Mouse (Mus musculus): ENCODE data around the gene Topbp1.
"Not testable (repeated sequence)": the region's sequence is repeated elsewhere in the genome, so short reads cannot be mapped to it uniquely, and the experiment has no call there.

The Topbp1 gene

DNA sequence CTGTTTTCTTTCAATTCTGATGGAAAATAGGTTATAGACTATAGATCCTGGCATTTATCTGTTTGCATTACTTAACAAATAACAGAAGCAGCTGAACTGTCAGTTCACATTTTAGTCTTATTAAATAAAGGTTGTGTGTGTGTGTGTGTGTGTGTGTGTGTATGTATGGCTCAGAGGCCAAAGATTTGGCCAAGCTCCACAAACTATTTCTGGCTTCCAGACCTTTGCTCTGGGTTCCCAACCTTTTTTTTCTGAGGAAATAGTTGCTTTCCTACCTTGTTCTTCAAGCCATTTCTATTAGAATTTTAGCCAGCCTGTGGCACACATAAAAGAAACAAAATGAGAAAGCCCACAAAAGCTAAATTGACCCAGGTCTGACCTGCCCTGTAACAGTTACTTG lies 43.8 kb downstream of the Topbp1 start:
- DNase-seq (ENCODE audit: low spot score) = no peak

DNA sequence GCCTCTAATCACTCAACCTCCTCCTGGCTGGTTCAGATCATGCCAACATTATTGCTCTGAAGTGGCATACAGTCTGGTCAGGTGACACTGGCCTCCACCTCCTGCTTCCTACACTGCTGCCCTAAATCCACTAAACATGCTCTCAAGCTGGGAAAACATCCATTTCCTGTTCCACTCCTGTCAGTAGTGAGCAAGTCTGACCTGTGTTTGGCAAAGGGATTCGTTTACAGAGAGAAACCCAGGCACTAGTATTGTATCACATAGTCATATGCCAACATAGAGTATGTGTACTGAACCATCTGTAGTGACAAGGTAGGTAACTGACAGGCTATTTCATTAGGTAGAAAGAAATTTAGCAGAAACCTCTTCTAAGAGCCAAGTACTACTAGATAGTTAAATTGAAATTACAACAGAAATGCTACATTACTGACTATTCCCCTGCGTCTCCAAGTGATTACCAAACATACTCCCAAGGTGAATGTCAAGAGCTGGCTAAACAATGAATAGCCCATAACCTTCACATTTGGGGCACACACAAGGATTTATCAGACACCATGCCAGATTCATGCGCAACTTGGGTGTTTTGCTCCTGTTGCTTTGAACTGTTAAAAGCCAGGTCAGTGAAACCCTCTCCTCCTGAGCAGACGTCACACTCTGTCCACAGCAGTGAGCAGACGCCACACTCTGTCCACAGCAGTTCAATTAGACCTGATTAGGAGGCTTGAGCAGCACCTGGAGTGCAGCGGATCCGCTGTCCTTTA lies 48.7 kb downstream of the Topbp1 start:
- not testable (repeated sequence) for DNase-seq (ENCODE audit: low spot score)

DNA sequence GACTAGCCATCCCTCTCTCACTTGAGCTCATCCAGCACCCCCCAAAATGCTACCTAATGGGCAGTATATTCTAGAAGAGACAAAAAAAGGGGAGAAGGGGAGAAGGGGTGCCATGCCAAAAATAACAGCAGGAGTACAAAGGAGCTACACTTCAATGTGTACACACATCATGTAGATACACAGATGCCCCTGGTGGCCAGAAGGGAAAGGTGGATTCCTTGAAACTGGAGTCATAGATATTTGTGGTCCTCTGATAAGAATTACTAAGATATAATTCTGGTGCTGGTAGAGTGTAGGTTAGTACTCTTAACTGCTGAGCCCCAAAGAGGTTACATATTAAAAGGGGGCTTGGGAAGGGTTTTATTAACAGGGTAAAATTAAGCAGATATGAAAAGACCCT lies 52.9 kb downstream of the Topbp1 start:
- DNase-seq (ENCODE audit: low spot score) = no peak

DNA sequence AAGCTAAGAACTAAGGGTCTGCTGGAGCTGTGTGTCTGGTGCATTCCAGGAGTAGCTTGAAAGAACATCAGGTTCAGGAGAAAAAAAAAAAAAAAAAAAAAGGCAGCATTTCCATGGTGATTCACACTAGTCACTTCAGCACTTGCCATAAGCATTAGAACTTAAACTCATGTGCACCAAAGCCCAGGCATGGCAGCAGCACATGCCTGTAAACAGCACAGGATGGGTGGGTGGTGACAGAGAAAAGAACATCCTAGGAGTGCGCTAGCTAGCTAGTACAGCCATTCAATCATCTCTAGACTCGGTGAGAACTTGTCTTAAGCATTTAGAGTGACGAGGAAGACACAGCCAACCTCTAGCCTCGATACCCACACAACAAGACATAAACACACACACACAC lies 53.5 kb downstream of the Topbp1 start:
- DNase-seq (ENCODE audit: low spot score) = no peak

DNA sequence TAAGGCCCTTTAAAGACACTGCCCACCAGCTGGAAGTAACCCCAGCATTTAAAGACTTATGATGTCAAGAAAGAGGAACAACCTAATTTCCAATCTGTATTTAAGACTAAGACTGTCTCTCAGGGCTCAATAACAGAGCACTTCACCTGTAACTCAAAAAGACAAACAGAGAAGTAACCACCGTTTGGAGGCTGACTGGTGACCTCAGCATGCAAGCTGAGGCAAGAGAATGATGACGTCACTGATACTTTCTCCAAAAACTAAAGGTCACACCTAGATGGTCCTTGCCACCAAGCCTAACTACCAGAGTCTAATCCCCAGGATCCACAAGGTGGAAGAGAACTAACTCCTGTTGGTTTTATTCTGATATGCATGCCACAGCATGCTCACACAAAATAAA lies 55.6 kb downstream of the Topbp1 start:
- no peak for DNase-seq (ENCODE audit: low spot score)

DNA sequence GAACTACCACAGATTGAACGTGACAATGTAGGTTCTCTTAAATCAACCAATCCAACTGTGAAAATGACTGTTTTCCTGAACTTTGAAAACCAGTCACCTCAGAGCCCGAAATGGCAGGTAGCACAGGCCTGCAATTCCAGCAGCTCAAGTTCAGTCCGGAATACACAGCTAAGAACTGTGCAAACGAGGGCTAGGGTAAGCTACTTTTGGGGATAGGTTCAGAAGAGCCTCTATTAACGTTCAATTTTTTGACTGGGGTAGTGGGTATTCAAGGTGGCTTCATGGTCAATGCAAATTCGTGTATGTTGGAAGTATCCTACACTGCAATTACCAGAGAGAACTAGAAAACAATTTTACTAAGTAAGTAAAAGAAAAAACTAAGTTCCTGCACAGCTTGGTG lies 58.1 kb downstream of the Topbp1 start:
- DNase-seq (ENCODE audit: low spot score) = no peak

DNA sequence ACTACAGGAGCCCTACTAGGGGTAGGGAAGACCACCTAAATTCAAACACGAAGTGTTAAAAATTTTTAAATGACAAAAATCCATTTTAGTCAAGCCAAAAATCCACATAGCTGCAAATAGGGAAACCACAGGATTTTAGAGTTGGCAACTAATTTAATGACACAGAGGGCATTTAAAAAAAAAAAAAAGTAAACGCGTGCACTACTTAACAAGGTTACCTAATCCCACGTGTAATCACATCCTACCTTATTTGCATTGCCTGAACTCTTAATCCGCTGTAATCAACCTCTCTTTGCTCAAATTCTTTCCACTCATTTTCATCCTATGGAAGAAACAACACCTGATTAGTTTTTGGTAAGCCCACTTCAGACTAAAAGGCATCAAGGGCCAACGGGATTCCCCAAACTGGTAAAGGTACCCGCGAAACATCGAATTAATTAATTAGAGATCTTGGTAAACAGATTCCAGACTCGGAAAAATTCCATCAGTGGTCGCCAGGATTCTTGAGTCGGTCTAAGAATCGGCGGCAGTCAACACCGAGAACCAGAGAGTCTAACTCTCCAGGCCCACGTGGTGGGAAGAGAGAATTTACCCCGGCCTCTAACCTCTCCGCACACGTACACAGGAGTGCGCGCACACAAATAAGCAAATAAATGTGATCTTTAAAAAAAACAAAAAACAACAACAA lies 58.9 kb downstream of the Topbp1 start:
- DNase-seq (ENCODE audit: low spot score) = peak; percentile 13

DNA sequence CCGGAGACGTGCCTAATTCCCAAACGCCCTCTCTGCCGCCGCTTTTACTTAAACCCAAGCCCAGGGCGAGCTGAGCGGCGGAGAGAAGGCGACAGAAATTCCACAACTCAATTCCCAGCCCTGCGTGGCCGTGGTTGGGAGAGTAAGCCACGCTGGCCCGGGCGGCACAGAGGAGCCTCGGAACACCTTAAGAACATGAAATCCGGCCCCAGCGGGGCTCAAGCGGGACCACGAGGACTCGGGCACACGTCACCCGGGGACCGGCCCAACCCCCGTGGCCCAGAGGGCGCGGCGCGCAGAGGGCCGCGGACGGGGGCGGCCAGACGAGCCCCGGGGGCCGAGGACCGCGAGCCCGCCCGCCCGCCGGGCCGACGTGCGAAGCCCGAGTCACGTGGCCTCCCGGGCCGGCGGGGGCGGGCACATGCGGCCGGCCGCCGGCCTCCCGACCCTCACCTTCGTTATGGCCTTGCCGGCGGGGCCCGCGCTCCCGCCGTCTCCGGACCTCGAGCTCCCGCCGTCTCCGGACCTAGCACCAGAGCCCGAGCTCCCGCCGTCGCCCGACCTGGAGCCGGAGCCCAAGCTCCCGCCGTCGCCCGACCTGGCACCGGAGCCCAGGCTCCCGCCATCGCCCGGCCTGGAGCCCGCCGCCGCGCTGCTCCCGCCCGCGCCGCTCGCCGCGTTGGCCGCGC lies 59.7 kb downstream of the Topbp1 start:
- DNase-seq (ENCODE audit: low spot score) = peak; percentile 74

DNA sequence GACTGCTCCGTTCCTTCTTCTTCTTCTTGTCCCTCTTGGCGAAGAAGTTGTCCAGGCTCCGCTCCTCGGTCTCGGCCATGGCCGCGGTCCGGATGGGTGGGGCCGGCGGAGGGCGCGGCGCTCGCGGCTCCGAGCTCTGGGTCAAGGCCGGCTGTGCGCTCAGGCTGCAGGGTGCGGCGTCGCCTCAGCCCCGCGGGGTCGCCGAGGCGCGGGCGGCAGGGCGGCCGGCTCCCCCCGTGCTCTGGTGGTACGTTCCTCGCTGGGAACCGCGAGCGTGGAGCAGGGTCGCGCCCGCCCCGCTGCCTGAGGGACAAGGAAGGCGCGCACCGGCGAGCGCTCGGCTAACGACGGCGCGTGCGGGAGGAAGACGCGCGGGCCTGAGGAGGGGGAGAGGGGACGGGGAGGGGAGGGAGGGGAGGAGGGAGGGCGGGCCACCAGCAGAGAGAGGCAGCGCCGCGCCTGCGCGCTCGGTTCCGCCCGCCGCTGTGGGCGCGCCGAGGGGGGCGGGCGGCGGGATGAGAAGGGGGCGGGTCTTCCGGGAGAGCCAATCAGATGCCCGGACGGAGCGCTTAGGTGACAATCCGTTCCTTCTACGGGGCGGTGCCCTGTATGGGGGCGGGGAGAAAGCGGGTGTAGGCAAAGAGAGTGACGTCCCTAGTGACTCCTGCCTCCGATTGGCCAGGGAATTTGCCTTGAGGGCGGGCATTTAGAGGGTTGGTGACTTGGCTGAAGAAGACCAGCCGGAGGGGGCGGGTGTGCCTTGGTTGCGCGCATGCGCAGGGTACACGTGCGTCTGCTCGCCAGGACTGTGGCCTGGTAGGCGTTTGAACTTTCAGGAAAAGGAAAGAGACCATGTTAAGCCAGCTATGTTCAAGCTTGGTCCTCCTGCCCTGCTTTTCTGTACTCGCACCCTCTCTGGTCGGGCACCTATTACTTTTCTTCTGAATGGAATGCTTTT lies 60.6 kb downstream of the Topbp1 start, which contains the start of gene Cdv3:
Cdv3 (minus strand) TSS at position 551 of the 958 bp plus-strand sequence.
- peak; percentile 98 for DNase-seq (ENCODE audit: low spot score)

DNA sequence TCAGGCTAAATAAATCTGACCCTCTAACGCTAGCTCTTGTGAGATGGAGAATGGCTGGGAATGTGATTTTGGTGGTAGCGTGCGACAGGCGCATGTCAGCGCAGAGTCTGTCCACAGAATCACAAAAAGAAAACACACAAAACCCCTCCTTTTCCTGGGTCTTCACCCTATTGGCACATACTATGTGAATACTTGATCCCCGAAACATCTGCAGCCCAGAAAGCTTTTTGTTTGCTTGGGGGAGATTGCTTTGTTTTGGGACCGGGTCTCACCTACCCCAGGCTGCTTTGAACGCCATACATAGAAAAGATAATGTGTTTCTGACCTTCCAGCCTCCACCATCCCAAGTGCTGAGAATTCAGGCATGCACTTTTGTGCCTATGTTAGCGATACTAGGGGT lies 61.3 kb downstream of the Topbp1 start:
- DNase-seq (ENCODE audit: low spot score) = no peak

DNA sequence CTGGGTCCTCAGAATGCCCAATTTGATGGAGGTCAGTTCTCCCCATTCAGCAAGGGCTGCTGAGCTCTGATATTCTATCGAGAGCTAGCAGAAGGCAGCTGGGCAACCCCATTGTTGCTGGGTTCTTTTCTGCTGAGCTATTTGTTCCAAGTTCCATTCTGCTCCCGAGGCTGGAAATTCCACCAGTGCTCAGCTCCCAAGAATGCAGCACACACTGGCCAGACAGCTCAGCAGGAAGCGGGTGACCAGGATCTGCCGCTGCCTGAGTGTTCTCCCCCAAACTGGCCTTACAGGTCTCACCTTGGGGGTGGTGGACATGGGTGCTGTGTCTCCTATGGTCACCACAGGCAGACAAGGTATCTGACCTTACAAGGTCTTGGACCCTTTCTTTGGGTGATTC lies 64.9 kb downstream of the Topbp1 start:
- no peak for DNase-seq (ENCODE audit: low spot score)

DNA sequence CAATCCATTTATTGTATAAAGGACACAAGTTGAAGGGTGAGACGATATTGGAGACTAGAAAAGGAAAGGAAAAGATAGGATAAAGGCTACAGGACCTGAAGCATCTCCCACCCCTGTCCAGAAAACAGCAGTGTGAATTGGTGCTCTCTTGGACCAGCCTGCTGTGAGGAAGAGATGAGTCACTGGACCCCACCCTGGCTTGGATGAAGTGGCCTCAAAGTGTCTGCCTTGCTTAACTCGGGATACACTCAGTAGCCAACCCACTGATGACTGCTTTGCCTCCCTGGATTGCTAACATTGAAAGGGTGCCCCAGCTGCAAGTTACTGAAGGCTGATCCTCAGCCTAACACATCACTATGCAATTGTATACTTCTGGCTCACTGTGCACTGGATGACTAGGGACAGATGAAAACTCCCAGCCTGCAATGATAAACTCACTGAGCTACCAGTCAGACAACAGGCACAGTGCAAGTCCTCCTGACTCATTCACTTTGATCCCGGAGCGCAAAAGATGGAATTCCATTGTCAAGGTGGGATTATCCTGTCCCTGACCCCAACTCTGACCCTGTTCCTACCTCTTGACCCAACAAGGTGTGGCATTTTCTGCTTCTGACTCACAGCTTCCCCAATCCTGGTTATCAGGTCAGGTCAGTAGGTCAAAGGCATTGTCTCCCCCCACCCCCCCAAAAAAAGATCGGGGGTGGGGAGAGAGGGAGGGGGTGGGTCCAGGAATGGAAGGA lies 67.4 kb downstream of the Topbp1 start:
- no peak for DNase-seq (ENCODE audit: low spot score)

DNA sequence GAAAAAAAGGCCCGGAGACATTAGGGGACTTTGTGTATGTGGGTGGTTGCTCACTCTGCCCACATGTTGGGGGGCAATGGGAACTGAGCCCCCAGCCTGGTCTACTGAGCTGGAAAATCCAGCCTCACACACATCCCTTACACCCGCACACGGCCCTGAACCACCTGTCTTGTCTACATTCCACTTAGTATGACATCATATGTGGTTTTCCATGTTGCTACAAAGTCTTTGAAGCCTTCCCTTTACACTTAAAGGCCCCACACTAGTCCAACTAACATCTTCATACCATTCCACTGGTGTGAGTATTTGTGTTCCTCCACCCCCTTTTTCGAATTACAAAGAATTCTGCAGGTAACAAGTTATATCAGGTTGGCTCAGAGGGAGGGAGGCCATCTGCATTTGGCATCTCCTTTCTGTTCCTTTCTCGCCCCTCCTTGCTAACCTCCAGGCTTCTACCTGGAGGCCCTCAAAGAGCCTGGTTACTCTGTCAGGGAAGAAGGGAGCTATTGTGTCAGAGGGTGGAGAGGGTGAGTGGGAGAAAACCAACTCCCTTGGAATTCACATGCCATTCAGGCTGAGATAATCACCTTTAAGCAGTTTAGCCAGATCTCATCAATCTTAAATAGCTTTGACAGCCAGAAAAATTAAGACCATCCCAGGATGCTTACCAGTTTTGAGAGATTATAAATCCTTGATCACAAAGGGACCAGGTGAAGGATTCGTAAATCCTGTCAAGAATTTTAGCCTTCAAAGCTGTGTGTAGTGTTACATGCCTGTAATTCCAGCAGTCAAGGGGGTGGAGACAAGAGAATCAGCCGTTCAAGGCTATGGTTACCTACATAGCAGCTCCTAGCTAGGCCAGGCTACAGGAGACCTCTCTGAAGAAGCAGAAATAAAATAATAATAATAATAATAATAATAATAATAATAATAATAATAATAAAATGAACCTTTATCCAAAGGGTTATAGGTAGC lies 71.6 kb downstream of the Topbp1 start:
- no peak for DNase-seq (ENCODE audit: low spot score)

DNA sequence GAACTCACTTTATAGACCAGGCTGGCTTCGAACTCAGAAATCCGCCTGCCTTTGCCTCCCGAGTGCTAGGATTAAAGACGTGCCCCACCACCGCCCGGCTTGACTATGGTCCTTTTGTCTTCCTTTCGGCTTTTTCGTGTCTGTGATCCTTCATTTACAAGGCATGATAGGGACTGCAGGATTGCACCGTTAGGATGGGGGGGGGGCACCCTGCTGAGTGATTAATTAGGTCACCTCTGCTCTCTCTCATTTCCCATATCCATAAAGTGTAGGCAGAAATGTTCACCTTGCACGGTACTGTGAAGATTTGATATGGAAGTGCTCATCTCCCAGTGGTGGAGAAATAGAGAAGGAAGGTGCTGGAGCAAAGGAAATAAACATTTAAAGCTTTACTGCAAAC lies 73.7 kb downstream of the Topbp1 start:
- no peak for DNase-seq (ENCODE audit: low spot score)

DNA sequence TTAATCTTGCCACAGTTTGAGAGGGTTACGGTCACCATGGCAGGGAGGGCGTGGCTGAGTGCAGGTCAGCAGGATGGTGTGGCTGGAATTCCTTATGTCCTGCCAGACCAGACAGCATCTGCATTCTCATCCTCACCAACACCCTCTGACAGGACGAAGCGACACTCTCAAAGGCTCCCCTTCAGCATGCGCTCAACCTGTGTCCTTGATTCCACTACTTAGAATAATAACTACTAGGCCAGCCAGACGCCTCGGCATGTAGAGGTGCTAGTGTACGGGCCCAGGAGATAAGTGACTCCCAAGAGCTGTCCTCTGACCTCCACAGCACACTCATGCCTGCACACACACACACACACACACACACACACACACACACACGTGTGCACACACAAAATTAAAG lies 74.2 kb downstream of the Topbp1 start:
- no peak for DNase-seq (ENCODE audit: low spot score)

DNA sequence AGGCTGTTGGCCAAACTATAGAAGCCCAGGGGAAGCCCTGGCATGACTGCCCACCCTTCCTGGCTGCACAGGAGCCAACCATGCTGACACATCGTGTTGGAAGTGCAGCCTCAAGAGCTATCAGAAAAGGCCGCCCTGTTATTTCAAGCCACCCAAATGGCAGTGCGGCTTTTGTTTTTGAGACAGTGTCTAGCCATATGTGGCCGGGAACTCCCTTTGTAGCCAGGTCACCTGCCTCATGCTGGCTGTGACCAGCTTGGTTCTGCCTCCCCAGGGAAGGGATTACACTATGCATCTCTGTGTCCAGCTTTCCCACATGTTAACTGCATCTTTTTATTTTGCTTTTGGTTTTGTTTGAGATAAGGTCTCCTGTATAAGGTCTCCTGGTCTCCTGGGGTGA lies 75.6 kb downstream of the Topbp1 start:
- DNase-seq (ENCODE audit: low spot score) = no peak

DNA sequence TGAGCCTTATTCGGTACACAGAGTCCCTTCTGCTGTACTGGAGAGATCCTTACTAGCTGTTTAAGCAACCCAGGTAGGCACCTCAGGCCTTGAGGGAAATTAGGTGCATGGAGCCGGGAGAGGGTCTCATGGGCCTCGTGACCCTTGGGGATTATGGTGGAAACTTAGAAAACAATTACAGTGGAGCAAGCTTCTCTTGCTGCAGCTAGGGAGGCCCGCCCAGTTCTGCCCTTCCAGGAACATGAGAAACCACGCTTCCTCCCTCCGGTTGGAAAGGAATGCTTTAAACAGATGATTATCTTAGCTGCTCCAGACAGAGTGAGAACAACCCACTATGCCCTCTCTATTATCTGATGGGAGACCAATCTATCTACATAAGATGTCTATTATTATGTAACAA lies 78.0 kb downstream of the Topbp1 start:
- no peak for DNase-seq (ENCODE audit: low spot score)

DNA sequence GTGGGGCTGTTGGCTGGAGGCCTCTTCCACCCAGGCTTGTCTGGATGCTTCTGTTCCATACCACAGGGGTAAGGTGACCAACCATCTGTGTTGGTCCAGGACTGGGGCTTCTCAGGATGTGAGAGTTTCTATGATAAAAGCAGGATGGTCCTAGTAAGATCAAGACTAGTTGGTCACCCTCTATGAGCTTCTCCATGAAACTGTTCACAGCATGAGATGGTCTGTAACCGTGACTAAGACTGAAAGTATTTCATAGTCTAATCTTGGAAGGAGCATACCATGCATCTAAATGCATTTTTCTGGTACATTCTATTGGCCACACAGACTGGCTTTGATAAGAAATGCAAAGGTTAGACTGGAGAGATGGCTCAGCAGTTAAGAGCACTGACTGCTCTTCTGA lies 78.6 kb downstream of the Topbp1 start:
- DNase-seq (ENCODE audit: low spot score) = no peak

DNA sequence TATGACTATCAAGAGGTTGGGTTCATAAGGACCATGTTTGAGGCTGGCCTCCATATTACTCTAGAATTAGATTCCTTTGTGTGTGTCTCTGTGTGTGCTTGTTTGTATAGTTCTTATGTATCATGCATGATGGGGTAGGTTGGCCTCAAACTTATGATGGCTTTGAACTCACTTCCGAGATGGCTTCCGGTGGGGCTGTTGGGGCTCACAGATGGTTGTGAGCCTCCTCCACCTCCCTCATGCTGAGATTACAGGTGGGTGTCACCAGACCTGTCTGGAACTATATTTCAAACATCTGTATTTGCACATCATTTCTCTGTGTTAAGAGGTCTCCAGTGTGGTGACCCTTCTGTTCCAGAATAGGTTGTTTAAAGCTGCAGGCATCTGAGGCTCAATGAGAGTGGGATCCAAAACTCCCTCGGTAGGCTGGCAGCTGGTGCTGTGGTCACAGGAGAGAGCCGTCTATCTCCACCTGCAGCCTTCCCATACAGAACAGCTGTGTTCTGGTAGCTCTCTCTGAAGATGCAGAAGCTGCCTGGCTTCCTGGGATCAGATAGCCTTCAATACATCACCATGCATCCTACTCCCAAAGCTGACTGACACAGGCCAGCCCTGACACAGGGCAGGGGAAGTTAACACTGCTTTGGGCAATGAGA lies 79.3 kb downstream of the Topbp1 start:
- no peak for DNase-seq (ENCODE audit: low spot score)

DNA sequence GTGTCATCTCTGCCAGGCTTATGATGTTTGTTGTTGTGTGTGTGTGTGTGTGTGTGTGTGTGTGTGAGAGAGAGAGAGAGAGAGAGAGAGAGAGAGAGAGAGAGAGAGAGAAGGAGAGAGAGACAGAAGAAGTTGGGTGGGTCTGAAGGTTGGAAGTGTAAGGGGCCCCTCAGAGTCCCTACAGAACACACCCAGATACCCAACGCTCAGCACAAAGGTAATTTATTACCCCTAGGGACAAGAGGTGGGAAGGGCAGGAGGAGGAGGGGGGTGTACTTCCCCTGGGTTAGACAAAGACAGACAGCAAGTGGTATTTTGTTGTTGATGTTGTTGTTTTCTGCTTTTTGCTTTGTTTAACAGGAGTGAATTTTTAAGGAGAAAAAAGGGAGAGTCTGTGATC lies 80.6 kb downstream of the Topbp1 start:
- DNase-seq (ENCODE audit: low spot score) = no peak

Data from ovary, postnatal 36 days (tissue).